Mouse (Mus musculus) MEL (cell line): ENCODE measurements at regions not wholly inside any gene's neighbourhood (a gene's known extent, or its start where the extent isn't known, plus 50 kb on each side); places are given as distances from the start of the nearest gene placed in this dataset.

Experiments used
- CTCF ChIP-seq, 3 experiments: IDR thresholded peaks in 2 of 3; conservative IDR thresholded peaks in 1 of 3; 2 replicates each; pipeline ENCODE4 v1.5.1; 2011 to 2012; ENCODE audit warnings: low read length in 3 of 3, low read depth in 2 of 3, mild to moderate bottlenecking in 2 of 3, improper control_type of control experiment in 1 of 3, inconsistent platforms in 1 of 3, mixed read lengths in 1 of 3, moderate library complexity in 1 of 3; ENCODE audit not compliant: control insufficient read depth in 1 of 3, insufficient read depth in 1 of 3, poor library complexity in 1 of 3, severe bottlenecking in 1 of 3
- HCFC1 ChIP-seq: IDR thresholded peaks from 2 replicates; pipeline ENCODE4 v1.6.1; 2012; ENCODE audit warnings: low read depth, mild to moderate bottlenecking, inconsistent platforms, low read length, improper control_type of control experiment, moderate library complexity
- POLR2AphosphoS2 ChIP-seq: IDR thresholded peaks from 2 replicates; pipeline ENCODE4 v1.6.1; 2011; ENCODE audit warnings: low read length, improper control_type of control experiment
- USF1 ChIP-seq: IDR thresholded peaks from 2 replicates; pipeline ENCODE4 v1.6.1; 2014; ENCODE audit warnings: low read depth, mild to moderate bottlenecking, inconsistent platforms, low read length, improper control_type of control experiment, moderate library complexity
- ZC3H11A ChIP-seq: IDR thresholded peaks from 2 replicates; pipeline ENCODE4 v1.6.1; 2012; ENCODE audit warnings: low read depth, mild to moderate bottlenecking, inconsistent platforms, low read length, improper control_type of control experiment

- no peak for TF ChIP-seq POLR2AphosphoS2
- TF ChIP-seq USF1: no peak
- no peak for TF ChIP-seq CTCF (IDR thresholded peaks at IDR 0.05 in 2 of 3, conservative IDR thresholded peaks at IDR 0.05 in 1 of 3; ENCODE audit: control insufficient read depth in 1 of 3, insufficient read depth in 1 of 3, low read depth in 2 of 3, low read length in 3 of 3, poor library complexity in 1 of 3, severe bottlenecking in 1 of 3)
- TF ChIP-seq HCFC1: no peak
- no peak for TF ChIP-seq ZC3H11A
These were observed 476.0 kb downstream of the Nr2f2 start for GRCm38 (mm10) chr7:69890503-69891061.
